Mouse (Mus musculus): ENCODE measurements around the gene C1ql4.

The C1ql4 gene

GRCm38 (mm10) chr15:99087253-99088075, at the start of gene C1ql4:
Gene C1ql4, minus strand, starts transcription at chr15:99087817.
- peak; percentile 62 for DNase-seq (ENCODE audit: low read depth)

GRCm38 (mm10) chr15:99129956-99130910, 42.6 kb upstream of the C1ql4 start:
- DNase-seq (ENCODE audit: low read depth) = peak; percentile 40

- DNase-seq (ENCODE audit: low read depth) = no peak
Measured at GRCm38 (mm10) chr15:99129441-99129840, 41.8 kb upstream of the C1ql4 start.

- no peak for DNase-seq (ENCODE audit: low read depth)
Measured at GRCm38 (mm10) chr15:99127851-99128522, 40.4 kb upstream of the C1ql4 start.

- peak; percentile 29 for DNase-seq (ENCODE audit: low read depth)
Measured at GRCm38 (mm10) chr15:99126816-99127365, 39.3 kb upstream of the C1ql4 start.

GRCm38 (mm10) chr15:99126081-99126815, 38.6 kb upstream of the C1ql4 start:
- DNase-seq (ENCODE audit: low read depth) = peak; percentile 44

GRCm38 (mm10) chr15:99125711-99126080, 38.1 kb upstream of the C1ql4 start, which contains the start of gene Spats2:
Gene Spats2, plus strand, starts transcription at chr15:99125916.
- DNase-seq (ENCODE audit: low read depth) = peak; percentile 38

GRCm38 (mm10) chr15:99122642-99123041, 35.0 kb upstream of the C1ql4 start:
- DNase-seq (ENCODE audit: low read depth) = no peak

GRCm38 (mm10) chr15:99120814-99121213, 33.2 kb upstream of the C1ql4 start:
- no peak for DNase-seq (ENCODE audit: low read depth)

- DNase-seq (ENCODE audit: low read depth) = no peak
Measured at GRCm38 (mm10) chr15:99116539-99116938, 28.9 kb upstream of the C1ql4 start.

- DNase-seq (ENCODE audit: low read depth) = no peak
Measured at GRCm38 (mm10) chr15:99115065-99115423, 27.4 kb upstream of the C1ql4 start.

GRCm38 (mm10) chr15:99114312-99115064, 26.9 kb upstream of the C1ql4 start:
- no peak for DNase-seq (ENCODE audit: low read depth)

GRCm38 (mm10) chr15:99113396-99113975, 25.9 kb upstream of the C1ql4 start:
- peak; percentile 42 for DNase-seq (ENCODE audit: low read depth)

GRCm38 (mm10) chr15:99112843-99113395, 25.3 kb upstream of the C1ql4 start:
- DNase-seq (ENCODE audit: low read depth) = no peak

GRCm38 (mm10) chr15:99111809-99112208, 24.2 kb upstream of the C1ql4 start:
- DNase-seq (ENCODE audit: low read depth) = no peak

GRCm38 (mm10) chr15:99111139-99111538, 23.5 kb upstream of the C1ql4 start:
- DNase-seq (ENCODE audit: low read depth) = no peak

GRCm38 (mm10) chr15:99107866-99108265, 20.2 kb upstream of the C1ql4 start:
- peak; percentile 61 for DNase-seq (ENCODE audit: low read depth)

- DNase-seq (ENCODE audit: low read depth) = no peak
Measured at GRCm38 (mm10) chr15:99105238-99105637, 17.6 kb upstream of the C1ql4 start.

- no peak for DNase-seq (ENCODE audit: low read depth)
Measured at GRCm38 (mm10) chr15:99099984-99100383, 12.4 kb upstream of the C1ql4 start.

- DNase-seq (ENCODE audit: low read depth) = peak; percentile 65
Measured at GRCm38 (mm10) chr15:99099139-99099556, 11.5 kb upstream of the C1ql4 start.
